Mouse (Mus musculus) A20 (cell line): ENCODE measurements around the gene Washc3.

Experiments
- DNase-seq: peaks from one replicate; pipeline ENCODE4 v3.0.0-alpha.2; 2011; ENCODE audit warnings: low read depth, low spot score

The Washc3 gene

GRCm38 (mm10) chr10:88200951-88201638, at the start of gene Washc3:
TSS of gene Washc3 (plus strand) at chr10:88201093.
- peak; percentile 90 for DNase-seq

- no peak for DNase-seq
Measured at GRCm38 (mm10) chr10:88151658-88152057, 49.2 kb upstream of the Washc3 start.

GRCm38 (mm10) chr10:88162096-88162495, 38.8 kb upstream of the Washc3 start:
- DNase-seq, result no peak

GRCm38 (mm10) chr10:88162676-88163075, 38.2 kb upstream of the Washc3 start:
- DNase-seq, result no peak

- DNase-seq, result peak; percentile 33
Measured at GRCm38 (mm10) chr10:88166158-88166557, 34.7 kb upstream of the Washc3 start.

GRCm38 (mm10) chr10:88167438-88168077, 33.3 kb upstream of the Washc3 start:
- DNase-seq, result no peak

GRCm38 (mm10) chr10:88200541-88200940, 352 bp upstream of the Washc3 start:
- DNase-seq, result peak; percentile 24

GRCm38 (mm10) chr10:88201650-88202049, 757 bp downstream of the Washc3 start:
- DNase-seq, result no peak

GRCm38 (mm10) chr10:88202581-88202980, 1.7 kb downstream of the Washc3 start:
- DNase-seq, result no peak

GRCm38 (mm10) chr10:88203236-88203635, 2.3 kb downstream of the Washc3 start:
- DNase-seq, result no peak

GRCm38 (mm10) chr10:88212644-88213043, 11.8 kb downstream of the Washc3 start:
- DNase-seq, result no peak

- DNase-seq, result no peak
Measured at GRCm38 (mm10) chr10:88214800-88215514, 14.1 kb downstream of the Washc3 start.

GRCm38 (mm10) chr10:88218161-88218560, 17.3 kb downstream of the Washc3 start:
- DNase-seq, result no peak

GRCm38 (mm10) chr10:88221718-88222117, 20.8 kb downstream of the Washc3 start:
- no peak for DNase-seq

GRCm38 (mm10) chr10:88225421-88225820, 24.5 kb downstream of the Washc3 start:
- no peak for DNase-seq

GRCm38 (mm10) chr10:88227962-88228361, 27.1 kb downstream of the Washc3 start:
- DNase-seq, result no peak

GRCm38 (mm10) chr10:88228521-88229017, 27.7 kb downstream of the Washc3 start:
- DNase-seq, result no peak

- DNase-seq, result no peak
Measured at GRCm38 (mm10) chr10:88231671-88232070, 30.8 kb downstream of the Washc3 start.

GRCm38 (mm10) chr10:88232765-88233164, 31.9 kb downstream of the Washc3 start:
- no peak for DNase-seq

- no peak for DNase-seq
Measured at GRCm38 (mm10) chr10:88244681-88245080, 43.8 kb downstream of the Washc3 start.

- no peak for DNase-seq
Measured at GRCm38 (mm10) chr10:88250300-88250699, 49.4 kb downstream of the Washc3 start.

- no peak for DNase-seq
Measured at GRCm38 (mm10) chr10:88252121-88252862, 51.4 kb downstream of the Washc3 start.
